Mouse (Mus musculus): Measurements from ENCODE around the gene Ube2e2. TPM values are rescaled to one million over a fixed set of nuclear protein-coding genes. Genes with fewer than 3 reads are reported as not detected.

Ube2e2 gene
- polyA plus RNA-seq, 1 experiment: 3.4 TPM

DNA sequence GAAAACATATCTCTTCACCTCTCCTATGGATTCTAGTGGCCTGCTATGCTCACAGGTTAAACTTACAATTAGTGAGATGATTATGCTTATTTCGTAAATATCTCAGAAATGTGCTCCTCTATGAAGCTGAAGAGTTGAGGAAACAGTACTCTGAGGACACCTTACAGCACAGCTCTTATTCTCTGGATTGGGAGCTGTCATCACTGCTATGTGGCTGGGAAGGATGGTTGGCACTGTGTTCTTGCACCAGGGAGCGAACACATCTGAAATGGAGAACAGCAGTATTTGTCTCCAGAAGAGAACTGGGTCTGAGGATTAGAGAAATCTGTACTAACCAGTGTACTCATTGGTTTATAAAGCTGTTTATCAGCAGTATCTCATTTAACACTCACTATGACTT is 226.3 kb downstream of the Ube2e2 start:
- WGBS: 75% methylated on average over 2 of the region's 2 CpGs
- Histone ChIP-seq H3K27ac (ENCODE audit: control insufficient read depth, insufficient read depth, low read depth, low read length, poor library complexity) (no peak overlapping the region), H3K4me1 (ENCODE audit: control insufficient read depth, insufficient read depth, low read length) (peaks cover 1% of the 10 kb centered on the region; the same call in 1 of the 2 replicates), H3K4me3 (replicated peaks; ENCODE audit: control insufficient read depth, low read depth, low read length) (no peak overlapping the region)
- TF ChIP-seq CTCF (IDR thresholded peaks at IDR 0.05; ENCODE audit: control insufficient read depth, insufficient read depth, low read length) (no peak), POLR2A (IDR thresholded peaks at IDR 0.05; ENCODE audit: borderline replicate concordance, control insufficient read depth, low read depth, low read length) (no peak)

DNA sequence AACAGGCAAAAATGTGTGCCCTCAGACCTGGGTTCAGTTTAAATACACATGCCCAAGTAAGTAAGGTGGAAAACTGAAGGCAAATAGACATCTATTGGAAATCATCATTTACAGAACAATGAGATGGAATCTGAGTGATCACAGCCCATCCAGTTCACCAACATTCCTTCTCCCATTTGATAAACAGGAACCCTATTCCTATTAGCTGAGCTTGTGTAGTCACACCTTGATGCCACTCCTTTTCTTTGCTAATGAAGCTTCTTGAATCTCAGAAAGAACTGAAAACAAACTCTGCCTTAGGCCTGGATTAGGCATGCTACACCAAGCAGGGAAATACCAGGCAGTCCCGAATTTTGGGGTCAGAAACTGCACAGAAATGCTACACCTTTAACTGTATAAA is 227.8 kb downstream of the Ube2e2 start:
- peaks cover 1% of the 10 kb centered on the region; the same call in 1 of the 2 replicates for H3K4me1 ChIP-seq (ENCODE audit: control insufficient read depth, insufficient read depth, low read length)
- 65% methylated on average over 1 of the region's 1 CpGs for WGBS

DNA sequence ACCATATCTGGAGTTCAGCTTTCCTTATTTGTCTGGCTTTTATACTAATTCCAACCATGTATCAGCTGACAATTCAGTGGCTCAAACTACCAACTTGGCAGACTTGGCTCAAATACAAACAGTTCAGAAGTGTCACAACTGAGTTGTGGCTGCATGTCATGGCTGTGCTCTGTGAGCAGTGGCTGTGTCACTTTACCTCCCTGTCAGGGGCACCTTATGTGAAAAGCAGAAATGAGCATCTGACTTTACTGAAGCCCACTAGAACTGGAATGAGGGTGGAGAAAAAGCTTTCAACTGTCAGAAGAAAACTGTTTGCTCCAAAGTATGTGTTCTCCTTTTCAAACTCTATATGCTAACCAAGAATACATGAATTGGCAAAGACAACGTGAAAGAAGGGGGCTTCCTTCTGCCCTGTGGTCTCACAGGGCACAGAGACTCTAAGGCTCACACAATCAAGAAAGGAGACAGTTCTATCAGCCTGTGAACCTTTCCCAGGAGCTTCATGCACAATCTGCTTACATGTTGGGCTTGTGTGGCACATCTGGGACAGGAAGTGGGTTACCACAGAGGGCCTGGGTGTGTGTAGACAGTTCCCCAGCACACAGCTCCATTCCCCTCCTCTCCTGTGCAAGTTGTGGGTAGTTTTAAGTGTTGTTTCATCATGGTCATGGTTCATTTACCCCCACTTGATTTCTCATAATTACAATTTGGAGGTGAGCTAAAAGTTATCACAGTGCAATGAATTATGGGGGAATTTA is 228.6 kb downstream of the Ube2e2 start:
- H3K27ac ChIP-seq (ENCODE audit: control insufficient read depth, insufficient read depth, low read depth, low read length, poor library complexity): no peak overlapping the region
- TF ChIP-seq CTCF (IDR thresholded peaks at IDR 0.05; ENCODE audit: control insufficient read depth, insufficient read depth, low read length) (no peak), POLR2A (IDR thresholded peaks at IDR 0.05; ENCODE audit: borderline replicate concordance, control insufficient read depth, low read depth, low read length) (no peak)
- no peak overlapping the region for H3K4me3 ChIP-seq (replicated peaks; ENCODE audit: control insufficient read depth, low read depth, low read length)
- peaks cover 1% of the 10 kb centered on the region; the same call in 1 of the 2 replicates for H3K4me1 ChIP-seq (ENCODE audit: control insufficient read depth, insufficient read depth, low read length)
- WGBS: 0% methylated on average over 1 of the region's 1 CpGs

More for the DNA sequence above, 227.8 kb downstream of the Ube2e2 start:
- no peak overlapping the region for H3K27ac ChIP-seq (ENCODE audit: control insufficient read depth, insufficient read depth, low read depth, low read length, poor library complexity)
- no peak for TF ChIP-seq POLR2A (IDR thresholded peaks at IDR 0.05; ENCODE audit: borderline replicate concordance, control insufficient read depth, low read depth, low read length)
- no peak for TF ChIP-seq CTCF (IDR thresholded peaks at IDR 0.05; ENCODE audit: control insufficient read depth, insufficient read depth, low read length)
- no peak overlapping the region for H3K4me3 ChIP-seq (replicated peaks; ENCODE audit: control insufficient read depth, low read depth, low read length)

DNA sequence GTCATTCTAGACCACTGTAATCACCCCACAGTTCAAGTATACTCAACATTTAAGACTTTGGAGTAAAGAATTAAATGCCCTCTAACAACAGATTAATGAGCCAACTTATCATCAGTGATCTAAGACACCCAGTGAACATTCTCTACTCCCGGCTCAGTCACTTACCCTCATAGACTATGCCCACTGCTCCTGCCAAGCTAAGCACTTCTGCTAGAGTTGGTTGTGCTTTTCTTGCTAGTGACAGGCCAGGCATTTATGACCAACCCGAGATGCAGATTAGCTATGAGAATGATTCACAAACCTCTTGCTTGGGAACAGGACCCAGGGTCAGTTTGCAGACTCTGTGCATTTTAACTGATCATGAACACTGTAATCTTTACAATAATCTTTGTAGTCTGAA is 230.4 kb downstream of the Ube2e2 start:
- Histone ChIP-seq H3K27ac (ENCODE audit: control insufficient read depth, insufficient read depth, low read depth, low read length, poor library complexity) (no peak overlapping the region), H3K4me1 (ENCODE audit: control insufficient read depth, insufficient read depth, low read length) (peaks cover 1% of the 10 kb centered on the region; the same call in 1 of the 2 replicates), H3K4me3 (replicated peaks; ENCODE audit: control insufficient read depth, low read depth, low read length) (no peak overlapping the region)
- TF ChIP-seq POLR2A (IDR thresholded peaks at IDR 0.05; ENCODE audit: borderline replicate concordance, control insufficient read depth, low read depth, low read length) (no peak), CTCF (IDR thresholded peaks at IDR 0.05; ENCODE audit: control insufficient read depth, insufficient read depth, low read length) (no peak)
- WGBS: 77% methylated on average over 2 of the region's 2 CpGs

DNA sequence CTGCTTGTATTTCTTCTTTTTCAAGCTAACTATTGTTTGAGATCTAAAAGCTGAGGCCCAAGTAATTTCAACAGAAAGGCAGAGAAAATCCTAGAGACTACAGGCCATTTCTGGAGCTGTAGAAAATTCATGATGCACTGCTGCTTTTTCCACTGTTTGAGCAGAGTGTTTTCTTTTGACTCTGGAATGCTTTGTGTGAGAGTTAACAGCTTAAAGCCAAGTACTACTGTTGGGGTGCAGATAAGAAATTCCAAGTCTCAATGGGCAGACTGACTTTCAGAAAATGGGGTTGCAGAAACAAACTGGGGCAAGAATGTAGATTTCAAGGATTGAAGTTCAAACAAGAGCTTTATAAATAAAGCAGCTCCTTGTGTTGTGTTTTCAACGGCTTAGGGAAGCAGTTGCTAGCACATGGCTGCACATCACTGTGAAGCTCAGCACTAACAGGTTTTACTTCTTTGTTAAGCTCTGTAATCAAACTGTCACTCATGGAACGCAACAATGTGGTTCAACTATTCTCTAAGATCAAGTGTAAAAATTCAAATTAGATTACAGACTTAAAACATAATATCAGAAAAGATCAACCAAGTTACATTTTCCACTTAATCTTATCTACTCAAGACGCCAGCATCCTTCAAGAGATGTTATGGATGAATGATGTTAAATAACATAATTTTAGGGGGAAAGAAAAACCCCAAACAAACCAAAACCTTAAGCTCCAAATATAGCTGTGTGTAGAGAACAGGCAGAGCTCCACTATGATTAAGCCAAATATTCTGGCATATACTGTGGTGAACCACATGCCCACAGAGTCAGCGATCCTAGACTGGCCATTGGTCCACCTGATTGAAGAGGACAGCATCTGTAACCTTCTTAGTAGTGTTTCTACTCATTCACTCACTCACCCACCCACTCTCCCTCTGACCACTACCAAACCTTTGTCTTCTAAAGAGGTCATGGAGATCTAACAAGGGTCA is 236.0 kb downstream of the Ube2e2 start:
- Histone ChIP-seq H3K4me3 (replicated peaks; ENCODE audit: control insufficient read depth, low read depth, low read length) (no peak overlapping the region), H3K27ac (ENCODE audit: control insufficient read depth, insufficient read depth, low read depth, low read length, poor library complexity) (no peak overlapping the region), H3K4me1 (ENCODE audit: control insufficient read depth, insufficient read depth, low read length) (no peaks in the 10 kb centered on the region)
- no peak for TF ChIP-seq POLR2A (IDR thresholded peaks at IDR 0.05; ENCODE audit: borderline replicate concordance, control insufficient read depth, low read depth, low read length)
- TF ChIP-seq CTCF (IDR thresholded peaks at IDR 0.05; ENCODE audit: control insufficient read depth, insufficient read depth, low read length): no peak
- WGBS: 69% methylated on average over 4 of the region's 4 CpGs

DNA sequence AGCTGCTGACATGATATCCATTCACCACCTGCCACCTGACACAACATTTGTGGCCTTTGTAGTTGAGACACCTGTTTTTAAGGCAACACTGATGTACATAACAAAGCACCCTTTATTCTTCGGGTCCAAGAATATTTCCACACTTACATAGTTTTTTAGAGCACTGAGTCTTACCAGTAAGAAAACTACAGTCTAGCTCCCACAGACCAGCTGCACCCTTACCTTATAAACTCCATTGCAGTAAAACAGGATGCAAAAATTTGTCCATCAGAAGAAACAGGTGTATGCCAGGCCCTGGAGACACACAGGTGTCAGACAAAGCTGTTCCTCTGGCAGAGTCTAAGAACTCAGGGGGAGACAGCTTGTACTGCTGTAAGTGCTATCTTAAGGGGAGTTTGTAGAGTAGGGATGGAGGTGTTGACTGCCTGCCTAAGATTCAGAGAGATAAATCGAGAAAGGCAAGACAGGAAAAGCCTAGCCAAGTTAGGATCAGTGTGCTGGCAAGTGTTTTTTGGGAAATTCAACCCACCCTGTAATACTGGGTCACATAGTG is 244.9 kb downstream of the Ube2e2 start:
- TF ChIP-seq POLR2A (IDR thresholded peaks at IDR 0.05; ENCODE audit: borderline replicate concordance, control insufficient read depth, low read depth, low read length): no peak
- no peak for TF ChIP-seq CTCF (IDR thresholded peaks at IDR 0.05; ENCODE audit: control insufficient read depth, insufficient read depth, low read length)
- WGBS: 72% methylated on average over 2 of the region's 2 CpGs
- Histone ChIP-seq H3K27ac (ENCODE audit: control insufficient read depth, insufficient read depth, low read depth, low read length, poor library complexity) (no peak overlapping the region), H3K4me1 (ENCODE audit: control insufficient read depth, insufficient read depth, low read length) (no peaks in the 10 kb centered on the region), H3K4me3 (replicated peaks; ENCODE audit: control insufficient read depth, low read depth, low read length) (no peak overlapping the region)

DNA sequence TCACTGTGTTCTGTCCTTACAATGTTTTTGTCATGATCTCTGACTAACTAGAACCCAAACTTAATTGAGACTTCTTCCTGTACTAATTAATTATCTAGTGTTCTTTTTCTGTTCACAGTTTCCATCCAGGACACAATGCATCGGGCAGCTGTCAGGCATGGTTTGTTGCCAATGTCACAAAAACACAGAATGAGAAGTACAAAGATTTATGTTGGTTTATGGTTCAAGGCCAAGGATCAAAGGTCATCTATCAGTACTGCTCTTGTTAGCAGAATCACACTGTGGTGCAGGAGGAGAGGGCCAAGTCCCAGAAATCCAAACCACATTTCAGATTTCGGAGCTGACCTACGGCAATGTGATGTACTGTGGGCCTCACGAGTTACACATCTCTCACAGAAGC is 252.4 kb downstream of the Ube2e2 start:
- H3K27ac ChIP-seq (ENCODE audit: control insufficient read depth, insufficient read depth, low read depth, low read length, poor library complexity): no peak overlapping the region
- TF ChIP-seq CTCF (IDR thresholded peaks at IDR 0.05; ENCODE audit: control insufficient read depth, insufficient read depth, low read length) (no peak), POLR2A (IDR thresholded peaks at IDR 0.05; ENCODE audit: borderline replicate concordance, control insufficient read depth, low read depth, low read length) (no peak)
- H3K4me1 ChIP-seq (ENCODE audit: control insufficient read depth, insufficient read depth, low read length): no peaks in the 10 kb centered on the region
- H3K4me3 ChIP-seq (replicated peaks; ENCODE audit: control insufficient read depth, low read depth, low read length): no peak overlapping the region
- 75% methylated on average over 4 of the region's 4 CpGs for WGBS

All from bone marrow, adult 2 months (tissue).